ENCODE assay signal across 8 mouse cellular contexts in genomic region chrX:154713641-154714255, GRCm38 (mm10).
DNase-seq lines count a peak whose midpoint lies in the region; ATAC-seq lines count a peak whose summit lies in the region.

No protein-coding gene starts in this region.

- H3K27ac ChIP-seq in hindbrain, embryonic 16.5 days (ENCODE audit: low read depth, low read length), result no peak overlapping the region
- no peak overlapping the region for H3K27ac ChIP-seq in midbrain, embryonic 13.5 days

- H3K4me2 ChIP-seq in hindbrain, embryonic 16.5 days (ENCODE audit: low read length), result peak overlapping the region; percentile 56
- H3K4me2 ChIP-seq in midbrain, embryonic 13.5 days (replicated peaks), result peak overlapping the region; percentile 52

- peak overlapping the region; percentile 43 for H3K4me3 ChIP-seq in hindbrain, embryonic 16.5 days (ENCODE audit: low read length)
- H3K4me3 ChIP-seq in midbrain, embryonic 13.5 days (replicated peaks), result peak overlapping the region; percentile 37

- no peaks in the 10 kb centered on the region for H3K4me1 ChIP-seq in hindbrain, embryonic 16.5 days (ENCODE audit: control insufficient read depth, insufficient read depth, low read depth, low read length)
- H3K4me1 ChIP-seq in midbrain, embryonic 13.5 days (replicated peaks), result no peaks in the 10 kb centered on the region

- H3K27me3 ChIP-seq in hindbrain, embryonic 16.5 days (replicated peaks; ENCODE audit: control insufficient read depth, insufficient read depth, low read length), result no peaks in the 10 kb centered on the region
- no peaks in the 10 kb centered on the region for H3K27me3 ChIP-seq in midbrain, embryonic 13.5 days

- peak overlapping the region; percentile 52 for H3K9ac ChIP-seq in hindbrain, embryonic 16.5 days (ENCODE audit: low read depth, low read length)
- peak overlapping the region; percentile 48; the same call in 1 of the 2 replicates for H3K9ac ChIP-seq in midbrain, embryonic 13.5 days (replicated peaks)

- 44% methylated on average over 25 of the region's 27 CpGs for WGBS in hindbrain, embryonic 16.5 days
- 32% methylated on average over 26 of the region's 27 CpGs for WGBS in midbrain, embryonic 13.5 days

- peak; percentile 81 for ATAC-seq in hindbrain, embryonic 16.5 days
- peak; percentile 80 for ATAC-seq in midbrain, embryonic 13.5 days
- ATAC-seq in megakaryocyte-erythroid progenitor cell, adult 5-6 weeks (replicated peaks; ENCODE audit: low FRiP score, low TSS enrichment, poor library complexity, severe bottlenecking), result no peak

- H3K36me3 ChIP-seq in hindbrain, embryonic 16.5 days (ENCODE audit: control insufficient read depth, insufficient read depth, low read length), result no peaks in the 10 kb centered on the region
- no peaks in the 10 kb centered on the region for H3K36me3 ChIP-seq in midbrain, embryonic 13.5 days

- no peaks in the 10 kb centered on the region; the same call in 1 of the 2 replicates for H3K9me3 ChIP-seq in hindbrain, embryonic 16.5 days (ENCODE audit: control insufficient read depth, low read length)
- 0 out of 2 replicates have a peak, but pooled peaks cover 6% of the 10 kb centered on the region for H3K9me3 ChIP-seq in midbrain, embryonic 13.5 days

- DNase-seq in kidney, adult 18-20 months, result peak; percentile 14
- no peak for DNase-seq in kidney, adult 11 months
- DNase-seq in embryo, embryonic 10.5 days (ENCODE audit: low spot score), result peak; percentile 0
- no peak for DNase-seq in left cerebral cortex, adult 11 months (ENCODE audit: low spot score)
- no peak for DNase-seq in urinary bladder, postnatal 36 days (ENCODE audit: low spot score in 2 of 2)

Comparison
In these comparisons a context has a peak if more than half of its experiments do, and no peak if none do; other contexts are left out.
1. DNase-seq: peak in kidney, adult 18-20 months (single experiment) and embryo, embryonic 10.5 days (single experiment); none in kidney, adult 11 months (single experiment), left cerebral cortex, adult 11 months (single experiment) and urinary bladder, postnatal 36 days (0 of 2).